Mouse (Mus musculus): ENCODE measurements around the gene Zfp869.
"Not testable (repeated sequence)": the region's sequence is repeated elsewhere in the genome, so short reads cannot be mapped to it uniquely, and the experiment has no call there.

Gene Zfp869

DNA sequence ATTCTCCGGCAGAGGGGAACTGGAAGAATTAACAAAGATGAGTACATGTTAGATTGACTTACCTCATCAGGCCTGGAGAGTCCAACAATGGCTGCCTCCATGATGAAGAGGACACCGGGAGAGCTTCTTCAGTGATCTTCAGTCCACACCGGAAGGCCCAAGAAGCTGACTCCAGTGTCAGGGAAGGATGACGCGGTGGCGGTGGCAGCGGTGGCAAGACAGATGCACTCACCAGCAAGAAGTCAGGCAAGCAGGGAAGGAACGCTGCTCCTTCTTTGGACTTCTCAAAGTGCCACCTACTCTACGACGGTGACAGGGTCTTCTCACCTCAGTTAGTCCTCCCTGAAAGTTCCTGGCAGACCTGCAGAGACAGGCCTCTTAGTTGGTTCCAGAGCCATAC lies at the start of gene Zfp869:
Gene Zfp869 (minus strand): TSS at position 101 of the 400 bp plus-strand sequence.
- not testable (repeated sequence) for DNase-seq (ENCODE audit: low spot score in 2 of 2)

DNA sequence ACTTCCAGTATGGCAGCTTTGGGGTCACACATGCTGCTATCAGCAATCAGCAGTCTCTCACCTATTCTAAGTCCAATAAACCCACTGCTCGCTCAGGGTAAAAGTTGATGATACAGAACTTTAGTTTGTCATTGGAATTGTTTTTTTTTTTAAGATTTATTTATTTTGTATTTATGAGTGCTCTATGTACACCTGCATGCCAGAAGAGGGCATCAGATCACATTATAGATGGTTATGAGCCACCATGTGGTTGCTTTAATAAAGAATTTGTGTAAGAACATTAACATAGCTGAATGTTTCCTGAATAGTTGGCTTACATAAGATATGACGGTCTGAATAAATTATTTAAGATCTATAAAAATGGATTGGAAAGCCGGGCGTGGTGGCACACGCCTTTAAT lies 47.8 kb upstream of the Zfp869 start:
- DNase-seq (ENCODE audit: low spot score in 2 of 2) = no peak

DNA sequence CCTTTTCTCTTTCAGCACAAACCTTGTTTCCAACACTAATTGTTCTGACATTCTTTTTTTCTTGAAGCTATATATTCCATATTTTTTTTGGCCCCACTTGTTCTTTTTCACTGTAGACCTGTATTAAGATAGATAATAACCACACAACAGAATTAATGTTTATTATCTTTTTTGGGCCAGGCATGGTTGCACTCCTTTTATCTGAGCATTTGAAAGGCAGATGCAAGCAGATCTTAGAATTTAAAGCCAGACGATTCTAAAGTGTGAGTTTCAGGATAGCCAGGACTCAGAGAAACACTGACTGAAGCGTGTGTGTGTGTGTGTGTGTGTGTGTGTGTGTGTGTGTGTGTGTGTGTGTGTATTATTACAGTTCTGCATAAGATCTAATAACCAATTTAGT lies 41.9 kb upstream of the Zfp869 start:
- no peak for DNase-seq (ENCODE audit: low spot score in 2 of 2)

DNA sequence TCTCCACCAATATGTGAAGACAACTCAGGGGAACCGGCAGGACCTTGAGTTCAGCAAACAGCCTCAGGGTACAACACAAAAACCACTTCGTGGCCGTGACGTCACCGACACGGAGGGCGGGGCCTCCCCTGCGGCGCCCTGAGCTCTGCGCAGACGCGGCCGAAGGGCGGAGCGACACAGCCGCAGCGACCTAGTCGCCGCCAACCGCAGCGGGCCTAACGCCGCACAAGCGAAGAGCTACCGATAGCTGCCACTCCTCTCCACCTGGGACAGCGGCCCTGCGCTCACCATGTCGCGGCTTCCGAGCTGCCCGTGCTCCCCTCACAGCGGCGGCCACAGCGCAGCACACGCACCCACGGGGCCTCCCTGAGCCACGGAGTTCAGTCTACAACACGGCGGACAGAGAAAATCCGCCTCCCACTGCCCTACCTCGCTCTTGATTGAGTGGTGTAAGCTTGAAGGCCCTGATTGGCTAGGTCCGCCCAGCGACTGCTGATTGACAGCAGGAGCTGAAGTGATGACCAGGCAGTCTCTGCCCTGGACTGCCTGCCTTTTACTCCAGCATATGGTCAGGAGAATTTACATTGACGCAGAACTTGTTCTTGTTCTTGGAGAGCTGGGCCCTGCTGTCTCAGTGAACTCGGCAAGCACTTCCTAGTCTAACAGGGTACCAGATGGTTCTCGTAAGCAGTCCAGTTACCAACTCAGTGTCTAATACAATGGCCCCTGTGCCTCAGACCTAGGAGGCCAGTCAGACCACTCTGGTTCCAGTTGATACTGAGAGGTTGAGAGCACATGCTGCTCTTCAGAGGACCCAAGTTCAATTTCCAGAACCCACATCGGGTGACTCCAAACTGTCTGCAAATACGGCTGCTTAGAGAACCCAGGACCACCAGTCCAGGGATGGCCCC lies 39.3 kb upstream of the Zfp869 start, which contains the start of gene Zfp963:
Gene Zfp963 (minus strand): TSS at position 427 of the 911 bp plus-strand sequence.
- DNase-seq (ENCODE audit: low spot score in 2 of 2) = peak; percentile 95

DNA sequence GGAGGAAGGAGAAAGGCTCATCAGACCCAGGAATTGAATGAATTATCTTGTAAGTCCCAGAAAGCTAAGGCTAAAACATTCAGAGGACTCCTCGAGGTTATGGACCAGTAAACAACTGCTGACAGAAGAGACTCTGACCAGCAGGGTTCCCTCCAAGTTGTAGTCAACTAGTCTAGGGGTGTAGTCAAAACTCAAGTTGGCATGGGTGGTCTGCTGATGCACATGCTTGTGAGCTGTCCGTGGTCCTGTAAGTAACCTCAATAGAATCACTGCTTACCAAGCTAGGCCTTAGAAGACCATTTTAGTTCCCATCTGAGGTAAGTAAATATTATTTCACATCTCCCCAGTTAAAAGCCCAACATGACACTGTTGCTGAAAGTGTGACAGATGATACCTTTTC lies 30.7 kb upstream of the Zfp869 start:
- no peak for DNase-seq (ENCODE audit: low spot score in 2 of 2)

DNA sequence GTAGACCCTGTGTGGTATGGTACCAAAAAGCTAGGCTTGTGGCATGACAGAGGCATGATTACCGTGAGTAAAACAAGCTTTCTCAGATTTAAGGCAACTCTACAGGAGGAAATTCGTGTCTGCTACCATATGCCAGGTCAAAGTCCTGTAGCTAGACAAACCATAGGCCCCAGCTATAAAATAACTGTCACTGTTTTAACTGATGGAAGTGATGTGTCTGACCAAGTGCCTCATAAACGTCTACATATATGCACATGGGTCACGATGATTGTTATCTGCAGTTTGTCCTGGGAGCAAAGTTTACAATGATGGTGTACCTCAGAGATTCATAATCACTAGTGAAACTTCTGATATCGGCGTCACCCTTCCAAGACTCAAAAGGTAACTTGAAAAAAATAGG lies 30.2 kb upstream of the Zfp869 start:
- no peak for DNase-seq (ENCODE audit: low spot score in 2 of 2)

DNA sequence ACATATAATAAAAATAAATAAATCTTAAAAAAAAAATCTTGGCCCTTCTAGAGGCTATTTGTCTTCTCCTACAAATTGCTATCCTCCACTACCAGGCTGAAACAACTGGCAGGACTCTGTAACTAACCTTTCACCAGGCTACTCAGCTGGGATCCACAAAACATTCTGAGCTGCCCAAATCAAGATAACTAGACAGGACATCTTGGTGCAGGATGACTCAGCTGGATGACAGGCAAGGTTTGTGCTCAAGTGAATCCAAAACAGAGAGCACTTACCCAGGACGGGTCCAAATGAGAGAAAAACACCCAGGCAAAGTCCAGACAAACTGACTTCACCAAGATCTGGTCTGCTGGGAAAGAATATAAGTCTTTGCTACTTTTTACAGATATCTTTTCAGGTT lies 25.0 kb upstream of the Zfp869 start:
- DNase-seq (ENCODE audit: low spot score in 2 of 2) = no peak

DNA sequence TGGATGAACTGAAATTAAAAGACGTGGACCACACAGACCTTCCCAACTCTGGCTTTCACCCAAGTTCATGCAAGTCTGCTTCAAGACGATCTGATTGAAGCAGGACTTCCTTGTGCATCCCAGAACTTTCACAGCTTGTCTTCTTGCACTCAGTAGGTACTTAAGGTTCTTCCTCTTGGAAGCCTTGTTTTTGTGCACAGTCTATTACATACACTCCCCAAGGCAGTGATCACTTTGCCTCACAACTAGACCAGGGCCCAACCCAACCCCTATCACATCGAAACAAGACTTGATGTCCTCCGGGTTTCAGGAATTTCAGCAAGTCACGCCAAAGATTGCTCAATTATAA lies 6.7 kb upstream of the Zfp869 start:
- DNase-seq (ENCODE audit: low spot score in 2 of 2) = no peak

DNA sequence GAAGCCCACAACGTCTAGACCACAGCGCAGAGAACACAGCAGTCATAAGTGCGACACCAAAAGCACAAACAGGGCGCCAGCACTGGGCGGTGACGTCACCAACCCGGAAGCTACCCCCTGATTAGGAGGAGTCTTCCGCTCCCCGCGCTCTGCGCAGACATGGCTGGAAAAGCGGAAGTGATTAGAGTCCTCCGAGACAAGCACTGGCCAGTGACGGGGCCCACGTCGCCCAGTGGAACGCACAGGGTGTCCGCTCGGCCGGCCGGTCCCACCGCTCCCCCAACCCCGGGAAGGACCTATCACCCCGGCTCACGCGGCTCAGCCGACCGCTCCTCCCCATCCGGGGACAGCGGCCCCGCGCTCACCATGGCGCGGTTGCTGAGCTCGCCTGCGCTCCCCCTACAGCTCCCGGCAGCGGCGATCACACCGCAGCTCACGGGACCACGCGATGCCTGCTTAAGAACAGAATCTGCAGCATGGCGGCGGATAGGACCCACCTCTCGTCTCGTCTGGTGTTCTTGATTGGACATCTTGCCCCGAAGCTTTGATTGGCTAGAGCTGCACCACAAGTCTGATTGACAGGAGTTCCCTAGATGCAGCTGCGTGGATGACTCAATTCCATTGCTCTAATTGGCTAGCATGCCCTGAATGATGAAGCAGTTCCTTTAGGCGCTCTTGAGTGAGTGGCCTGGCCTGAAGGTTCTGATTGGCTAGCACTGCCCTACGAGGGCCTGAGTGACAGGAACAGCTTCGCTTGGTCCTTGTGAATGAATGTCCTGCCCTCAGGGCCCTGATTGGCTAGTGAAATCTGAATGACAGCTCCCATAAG lies 6.1 kb upstream of the Zfp869 start:
- DNase-seq (ENCODE audit: low spot score in 2 of 2) = peak; percentile 94 to 99

DNA sequence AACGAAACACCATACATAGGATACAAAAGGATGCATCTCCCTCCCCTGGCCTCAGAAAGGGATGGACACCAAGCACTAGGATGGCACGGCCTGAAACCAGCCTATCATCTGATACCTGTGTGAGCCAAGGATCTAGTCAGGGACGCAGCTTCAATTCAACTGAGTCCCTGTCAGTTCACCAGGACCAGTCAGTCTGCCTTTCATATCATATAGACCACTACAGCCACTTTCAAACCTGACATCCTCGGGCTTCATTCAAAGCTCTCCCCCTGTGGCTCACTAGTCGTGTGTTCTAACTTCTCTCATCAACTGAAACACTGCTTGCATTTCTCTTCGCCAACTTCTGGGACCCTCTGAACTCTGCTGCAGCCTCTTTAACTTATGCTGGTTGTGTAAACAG lies 4.8 kb upstream of the Zfp869 start:
- DNase-seq (ENCODE audit: low spot score in 2 of 2) = no peak

DNA sequence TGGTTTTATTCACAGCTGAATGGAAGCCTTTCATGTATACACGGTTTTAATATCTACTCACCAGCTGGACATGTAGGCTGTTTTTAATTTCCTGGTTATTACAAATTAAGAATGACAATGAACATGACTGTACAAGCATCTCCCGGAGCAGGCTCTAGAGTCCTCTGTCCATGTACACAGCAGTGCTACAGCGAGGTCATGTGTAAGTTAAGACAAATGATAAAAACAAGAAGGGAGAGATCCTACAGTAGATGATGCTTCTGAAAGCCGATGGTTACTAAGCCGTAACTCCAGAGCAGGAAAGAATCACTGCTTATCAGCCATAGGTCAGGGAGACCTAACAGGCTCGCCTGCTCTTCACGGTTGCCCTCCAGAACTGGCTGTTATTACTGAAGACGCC lies 3.0 kb upstream of the Zfp869 start:
- no peak for DNase-seq (ENCODE audit: low spot score in 2 of 2)

DNA sequence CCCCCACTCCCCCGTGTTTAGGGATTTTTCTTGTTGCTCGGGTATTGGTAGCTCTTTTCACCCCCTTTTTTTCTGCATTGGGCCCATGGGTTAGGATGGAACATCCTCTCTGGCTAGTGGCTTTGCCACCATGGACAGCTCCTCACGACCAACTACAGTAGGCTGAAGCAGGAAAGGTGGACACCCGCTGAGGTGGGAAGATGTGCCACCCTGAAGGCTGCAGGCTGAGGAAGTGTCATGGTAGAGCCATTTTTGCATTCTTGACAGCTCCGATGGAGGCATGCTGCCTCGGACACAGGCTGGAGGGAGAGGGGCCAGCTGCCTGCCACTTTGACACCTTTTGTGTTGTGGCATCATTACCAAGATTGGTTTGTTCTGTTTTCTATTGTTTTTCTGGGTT lies 8.7 kb downstream of the Zfp869 start:
- DNase-seq (ENCODE audit: low spot score in 2 of 2) = no peak

DNA sequence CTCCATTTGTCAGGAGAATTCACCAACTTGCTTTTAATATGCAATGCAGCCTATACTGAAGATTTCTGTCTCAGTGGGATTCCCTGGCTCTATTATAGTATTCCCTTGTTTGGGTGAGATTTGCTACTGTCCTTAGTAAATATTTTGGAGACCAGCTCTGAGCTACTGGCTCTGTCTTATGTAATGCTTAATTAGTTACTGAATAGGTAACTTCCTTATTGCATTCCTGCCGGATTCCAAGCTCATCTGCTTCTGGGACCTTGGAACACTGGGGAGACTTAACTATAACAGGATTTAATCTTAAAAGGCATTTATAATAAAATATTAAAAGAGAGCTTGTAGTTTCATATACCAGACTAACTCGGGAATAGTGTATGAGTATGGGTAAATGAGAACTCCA lies 45.5 kb downstream of the Zfp869 start:
- not testable (repeated sequence) for DNase-seq (ENCODE audit: low spot score in 2 of 2)

DNA sequence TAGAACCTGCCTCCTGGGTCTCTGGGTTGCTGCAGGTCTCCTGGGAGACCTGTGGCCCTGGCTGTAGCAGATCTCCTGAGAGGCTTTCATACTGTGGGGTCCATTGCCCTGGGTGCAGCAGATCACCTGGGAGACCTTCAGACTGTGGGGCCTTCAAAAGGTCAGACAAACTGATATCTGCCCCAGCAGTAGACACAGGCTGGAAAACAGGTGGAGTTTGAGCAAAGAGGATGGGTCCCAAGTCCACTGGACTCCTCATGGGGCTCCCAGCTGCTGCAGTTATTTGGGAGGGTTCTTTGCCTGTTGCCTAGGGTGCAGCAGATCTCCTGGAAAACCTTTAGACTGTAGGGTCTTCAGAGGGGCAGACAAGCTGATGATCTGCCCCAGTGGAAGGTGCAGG lies 49.2 kb downstream of the Zfp869 start:
- no peak for DNase-seq (ENCODE audit: low spot score in 2 of 2)

Measured in frontal cortex, postnatal 36 days (tissue).